Mouse (Mus musculus) heart, embryonic 14.5 days (tissue): ENCODE measurements around the gene Col6a3. TPM values are rescaled to one million over a fixed set of nuclear protein-coding genes. Genes with fewer than 3 reads are reported as not detected.

Experiments used
- ATAC-seq: fragments of 200-750 bp; cut with Nextera tagmentation; 2 replicates; pipeline ENCODE4 v1.8.0; 2017; ENCODE audit warnings: low read depth, moderate TSS enrichment; ENCODE audit not compliant: insufficient number of reproducible peaks, insufficient read depth, low FRiP score
- H3K27ac ChIP-seq, 2 experiments: fragments of 200-500 bp in 1 of 2; fragments of 300-500 bp in 1 of 2; sonication (generic) in 1 of 2; replicated peaks in 1 of 2; 2 replicates each; pipeline ENCODE4 v1.5.1; 2012 to 2014; ENCODE audit warnings: low read depth in 2 of 2, low read length in 2 of 2, control low read depth in 1 of 2, mild to moderate bottlenecking in 1 of 2, mixed read lengths in 1 of 2; ENCODE audit not compliant: control insufficient read depth in 1 of 2, insufficient read depth in 1 of 2
- H3K27me3 ChIP-seq: fragments of 300-500 bp; sonication (generic); 2 replicates; pipeline ENCODE4 v1.6.1; 2014; ENCODE audit warnings: mild to moderate bottlenecking, low read length, control low read depth; ENCODE audit not compliant: control insufficient read depth, insufficient read depth
- H3K36me3 ChIP-seq: fragments of 300-500 bp; sonication (generic); 2 replicates; pipeline ENCODE4 v1.6.1; 2014; ENCODE audit warnings: mild to moderate bottlenecking, control low read depth, low read length, mixed read lengths; ENCODE audit not compliant: control insufficient read depth, insufficient read depth
- H3K4me1 ChIP-seq, 2 experiments: fragments of 200-500 bp in 1 of 2; fragments of 300-500 bp in 1 of 2; sonication (generic) in 1 of 2; 2 replicates each; pipeline ENCODE4 v1.6.1; 2012 to 2014; ENCODE audit warnings: low read length in 2 of 2, control low read depth in 1 of 2, mixed read lengths in 1 of 2; ENCODE audit not compliant: control insufficient read depth in 2 of 2, insufficient read depth in 2 of 2
- H3K4me2 ChIP-seq: fragments of 300-500 bp; sonication (generic); 2 replicates; pipeline ENCODE4 v1.6.1; 2014; ENCODE audit warnings: mild to moderate bottlenecking, low read length
- H3K4me3 ChIP-seq, 2 experiments: fragments of 200-500 bp in 1 of 2; fragments of 300-500 bp in 1 of 2; sonication (generic) in 1 of 2; 2 replicates each; pipeline ENCODE4 v1.5.1; 2012 to 2014; ENCODE audit warnings: low read length in 2 of 2, mild to moderate bottlenecking in 2 of 2, control low read depth in 1 of 2, low read depth in 1 of 2, moderate library complexity in 1 of 2; ENCODE audit not compliant: control insufficient read depth in 1 of 2, insufficient read depth in 1 of 2
- H3K9ac ChIP-seq: fragments of 300-500 bp; sonication (generic); 2 replicates; pipeline ENCODE4 v1.6.1; 2014; ENCODE audit warnings: mild to moderate bottlenecking, low read length
- H3K9me3 ChIP-seq: fragments of 300-500 bp; sonication (generic); 2 replicates; pipeline ENCODE4 v1.6.1; 2016; ENCODE audit warnings: low read length, control low read depth; ENCODE audit not compliant: control insufficient read depth
- WGBS: fragments of 180-500 bp; shearing (Covaris S2); extraction: QIAGEN DNeasy Blood & Tissue Kit; methylation state at CpG from one replicate; pipeline ENCODE4 v1.1.7; 2014; 5-methylcytosine and 5-hydroxymethylcytosine counted together
- polyA plus RNA-seq: library from polyadenylated mRNA; unstranded; fragments of >200 nt; fragmentation: Nextera tagmentation; extraction: Ambion mirVana; gene quantifications from 2 replicates; pipeline ENCODE4 v1.2.1, GENCODE M21; 2014

Gene Col6a3
- 20.2 and 22.0 TPM in 2 replicates for polyA plus RNA-seq

GRCm38 (mm10) chr1:90843836-90844235, at the start of gene Col6a3:
Col6a3 (minus strand) TSS chr1:90843971.
- Histone ChIP-seq H3K4me2 (peak within 1 kb of the TSS; percentile 58), H3K9me3 (no peaks in the 10 kb centered on the region), H3K4me3 (peak within 1 kb of the TSS; percentile 31 to 34), H3K27ac (peak within 1 kb of the TSS; percentile 18 to 39; a peak in 2 of 4 replicates), H3K4me1 (peaks cover 2 to 5% of the 10 kb centered on the region in 2 experiments; a peak in 3 of 4 replicates), H3K36me3 (no peaks in the 10 kb centered on the region), H3K27me3 (no peaks in the 10 kb centered on the region), H3K9ac (peak within 1 kb of the TSS; percentile 44; the same call in 1 of the 2 replicates)
- peak; percentile 57; the same call in 1 of the 2 replicates for ATAC-seq
- WGBS = 36% methylated on average over 4 of the region's 4 CpGs

GRCm38 (mm10) chr1:90885771-90886460, 42.1 kb upstream of the Col6a3 start:
- Histone ChIP-seq H3K4me1 (peaks cover 4% of the 10 kb centered on the region in 2 experiments; a peak in 3 of 4 replicates), H3K4me3 (no peak overlapping the region), H3K36me3 (no peaks in the 10 kb centered on the region), H3K9me3 (peaks cover 10% of the 10 kb centered on the region; the same call in 1 of the 2 replicates), H3K9ac (no peak overlapping the region), H3K27ac (no peak overlapping the region), H3K4me2 (no peak overlapping the region), H3K27me3 (no peaks in the 10 kb centered on the region)
- whole genome bisulfite sequencing = 47% methylated on average over 6 of the region's 6 CpGs
- no peak for ATAC-seq

GRCm38 (mm10) chr1:90876486-90877270, 32.9 kb upstream of the Col6a3 start:
- Histone ChIP-seq H3K4me2 (no peak overlapping the region), H3K9ac (no peak overlapping the region), H3K9me3 (0 out of 2 replicates have a peak, but pooled peaks cover 3% of the 10 kb centered on the region), H3K4me3 (no peak overlapping the region), H3K27ac (no peak overlapping the region), H3K4me1 (no peaks in the 10 kb centered on the region), H3K36me3 (no peaks in the 10 kb centered on the region), H3K27me3 (no peaks in the 10 kb centered on the region)
- 54% methylated on average over 5 of the region's 5 CpGs for WGBS
- no peak for ATAC-seq

DNA sequence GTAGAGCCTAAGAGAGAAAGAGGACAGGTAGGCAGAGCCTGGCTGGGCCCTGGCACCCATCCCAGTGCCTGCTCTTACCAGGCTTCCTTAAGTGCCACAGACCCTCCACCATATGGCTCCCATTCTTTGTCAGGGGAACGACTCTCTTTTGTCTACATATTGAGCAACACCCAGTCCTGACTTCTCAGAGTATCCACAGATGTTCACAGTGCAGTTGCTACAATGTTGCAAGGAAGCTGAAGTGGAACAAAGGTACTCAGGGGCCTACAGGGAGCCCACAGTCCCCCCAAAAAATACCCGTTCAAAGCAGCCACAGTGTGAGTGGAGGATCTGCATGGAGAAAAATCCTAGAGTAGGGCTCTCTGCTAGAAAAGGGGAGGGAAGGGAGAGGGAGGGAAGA, 32.2 kb upstream of the Col6a3 start:
- Histone ChIP-seq H3K36me3 (no peaks in the 10 kb centered on the region), H3K9me3 (0 out of 2 replicates have a peak, but pooled peaks cover 3% of the 10 kb centered on the region), H3K27me3 (no peaks in the 10 kb centered on the region), H3K27ac (no peak overlapping the region), H3K9ac (no peak overlapping the region), H3K4me1 (no peaks in the 10 kb centered on the region), H3K4me2 (no peak overlapping the region), H3K4me3 (no peak overlapping the region)
- WGBS = 45% methylated on average over 2 of the region's 2 CpGs
- ATAC-seq = no peak

DNA sequence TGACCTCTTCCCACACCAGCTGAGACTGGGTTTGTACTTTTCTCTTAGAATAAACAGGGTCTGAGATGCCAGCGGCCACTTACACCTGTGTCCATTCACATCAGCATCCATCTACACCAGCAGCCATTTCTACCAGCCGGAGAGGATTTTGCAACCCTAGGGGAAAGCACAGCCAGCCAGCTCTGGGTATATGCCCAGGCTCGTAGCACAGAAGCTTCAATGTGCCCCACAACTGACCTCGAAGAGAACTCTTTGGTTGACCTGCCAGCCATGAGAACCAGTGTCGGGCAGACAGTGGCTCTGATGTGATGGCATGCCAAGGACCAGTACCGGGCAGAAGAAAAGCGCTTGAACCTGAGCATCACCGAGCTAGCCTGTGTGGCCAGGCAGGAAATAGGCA, 31.6 kb upstream of the Col6a3 start:
- Histone ChIP-seq H3K4me3 (no peak overlapping the region), H3K9me3 (0 out of 2 replicates have a peak, but pooled peaks cover 3% of the 10 kb centered on the region), H3K27me3 (no peaks in the 10 kb centered on the region), H3K4me1 (no peaks in the 10 kb centered on the region), H3K36me3 (no peaks in the 10 kb centered on the region), H3K4me2 (no peak overlapping the region), H3K9ac (no peak overlapping the region), H3K27ac (no peak overlapping the region)
- WGBS = 78% methylated on average over 8 of the region's 8 CpGs
- ATAC-seq = no peak

DNA sequence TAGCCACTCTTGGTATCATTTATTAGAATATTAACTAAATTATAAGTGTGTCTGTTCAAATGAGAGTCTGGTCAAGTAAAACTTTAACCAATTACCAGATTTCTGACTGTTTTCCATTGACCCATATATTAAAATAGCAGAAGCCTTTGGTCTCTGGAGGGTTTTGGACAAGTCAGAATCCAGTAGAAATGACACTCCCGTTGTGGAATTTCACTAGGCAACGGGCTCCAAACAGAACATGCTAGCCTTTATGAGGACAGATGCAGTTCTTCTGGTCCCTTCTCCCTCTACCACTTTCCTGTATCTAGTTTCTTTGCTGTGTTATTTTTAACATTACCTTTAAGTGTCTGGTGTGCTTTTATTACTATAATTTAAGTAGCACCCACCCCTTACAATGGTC, 26.8 kb upstream of the Col6a3 start:
- Histone ChIP-seq H3K27me3 (no peaks in the 10 kb centered on the region), H3K9ac (no peak overlapping the region), H3K4me1 (no peaks in the 10 kb centered on the region), H3K4me2 (no peak overlapping the region), H3K36me3 (no peaks in the 10 kb centered on the region), H3K9me3 (0 out of 2 replicates have a peak, but pooled peaks cover 3% of the 10 kb centered on the region), H3K4me3 (no peak overlapping the region), H3K27ac (no peak overlapping the region)
- no peak for ATAC-seq
- WGBS = 86% methylated on average over 2 of the region's 2 CpGs

GRCm38 (mm10) chr1:90866734-90867133, 23.0 kb upstream of the Col6a3 start:
- Histone ChIP-seq H3K4me1 (no peaks in the 10 kb centered on the region), H3K27ac (no peak overlapping the region), H3K4me2 (no peak overlapping the region), H3K9ac (no peak overlapping the region), H3K9me3 (no peaks in the 10 kb centered on the region; the same call in 1 of the 2 replicates), H3K4me3 (no peak overlapping the region), H3K27me3 (no peaks in the 10 kb centered on the region), H3K36me3 (no peaks in the 10 kb centered on the region)
- ATAC-seq = no peak
- 78% methylated on average over 7 of the region's 7 CpGs for WGBS
